Mouse (Mus musculus) kidney, adult 2 months (tissue): ENCODE measurements at regions not wholly inside any gene's neighbourhood (a gene's known extent, or its start where the extent isn't known, plus 50 kb on each side); places are given as distances from the start of the nearest gene placed in this dataset.
A peak's percentile ranks its signal among the peaks of the same experiment; 100 is the strongest.

Experiments used
- DNase-seq: peaks from one replicate; pipeline ENCODE4 v3.0.0; 2021
- H3K27ac ChIP-seq: fragments of 200-500 bp; 2 replicates; pipeline ENCODE4 v1.5.1; 2012; ENCODE audit warnings: low read depth, low read length, control low read depth, inconsistent platforms; ENCODE audit not compliant: insufficient read depth
- H3K27me3 ChIP-seq: fragments of 200-500 bp; replicated peaks from 2 replicates; pipeline ENCODE4 v1.6.1; 2012; ENCODE audit warnings: mild to moderate bottlenecking, moderate library complexity, low read length, inconsistent platforms; ENCODE audit not compliant: control insufficient read depth, insufficient read depth
- H3K36me3 ChIP-seq: fragments of 200-500 bp; 2 replicates; pipeline ENCODE4 v1.6.1; 2012; ENCODE audit warnings: mild to moderate bottlenecking, moderate library complexity, low read length, inconsistent platforms; ENCODE audit not compliant: control insufficient read depth, insufficient read depth
- H3K4me1 ChIP-seq: fragments of 200-500 bp; 2 replicates; pipeline ENCODE4 v1.6.1; 2011; ENCODE audit warnings: low read length; ENCODE audit not compliant: control insufficient read depth, insufficient read depth
- H3K4me3 ChIP-seq: fragments of 200-500 bp; 2 replicates; pipeline ENCODE4 v1.5.1; 2011; ENCODE audit warnings: mild to moderate bottlenecking, low read depth, low read length, control low read depth; ENCODE audit not compliant: insufficient read depth
- CTCF ChIP-seq: fragments of 200-500 bp; conservative IDR thresholded peaks from 2 replicates; pipeline ENCODE4 v1.5.1; 2011; ENCODE audit warnings: low read depth, mild to moderate bottlenecking, control low read depth, low read length, moderate library complexity, mixed read lengths; ENCODE audit not compliant: insufficient read depth, insufficient read length
- POLR2A ChIP-seq: fragments of 200-500 bp; IDR thresholded peaks from one replicate; pipeline ENCODE4 v1.6.1; 2011; ENCODE audit warnings: low read depth, low read length, control low read depth
- WGBS: fragments of 180-500 bp; shearing (Covaris S2); methylation state at CpG from one replicate; pipeline ENCODE4 v1.1.7; 2018; 5-methylcytosine and 5-hydroxymethylcytosine counted together

DNA sequence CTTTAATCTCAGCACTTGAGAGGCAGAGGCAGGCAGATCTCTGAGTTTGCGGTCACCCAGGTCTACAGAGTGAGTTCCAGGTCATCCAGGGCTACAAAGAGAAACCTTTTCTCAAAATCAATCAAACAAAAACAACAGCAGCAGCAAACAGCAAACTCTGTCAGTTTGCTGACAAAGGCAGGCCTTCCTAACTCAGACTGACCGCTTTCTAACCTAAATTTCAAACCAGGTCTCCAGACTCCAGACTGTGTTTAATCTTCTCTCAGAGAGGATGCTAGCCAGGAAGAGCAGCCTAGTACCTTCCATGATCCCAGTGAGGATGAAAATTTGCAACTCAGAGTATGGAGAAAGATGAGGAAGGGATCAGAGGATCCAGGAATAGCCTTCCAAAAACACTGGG, 185.7 kb upstream of the Cpeb2 start:
- H3K27me3 ChIP-seq: no peaks in the 10 kb centered on the region
- WGBS: 94% methylated on average over 2 of the region's 2 CpGs
- H3K4me3 ChIP-seq: no peak overlapping the region
- no peaks in the 10 kb centered on the region for H3K36me3 ChIP-seq
- no peak for DNase-seq
- H3K27ac ChIP-seq: no peak overlapping the region
- H3K4me1 ChIP-seq: peaks cover 5% of the 10 kb centered on the region; the same call in 1 of the 2 replicates
- TF ChIP-seq POLR2A: no peak
- no peak for TF ChIP-seq CTCF

DNA sequence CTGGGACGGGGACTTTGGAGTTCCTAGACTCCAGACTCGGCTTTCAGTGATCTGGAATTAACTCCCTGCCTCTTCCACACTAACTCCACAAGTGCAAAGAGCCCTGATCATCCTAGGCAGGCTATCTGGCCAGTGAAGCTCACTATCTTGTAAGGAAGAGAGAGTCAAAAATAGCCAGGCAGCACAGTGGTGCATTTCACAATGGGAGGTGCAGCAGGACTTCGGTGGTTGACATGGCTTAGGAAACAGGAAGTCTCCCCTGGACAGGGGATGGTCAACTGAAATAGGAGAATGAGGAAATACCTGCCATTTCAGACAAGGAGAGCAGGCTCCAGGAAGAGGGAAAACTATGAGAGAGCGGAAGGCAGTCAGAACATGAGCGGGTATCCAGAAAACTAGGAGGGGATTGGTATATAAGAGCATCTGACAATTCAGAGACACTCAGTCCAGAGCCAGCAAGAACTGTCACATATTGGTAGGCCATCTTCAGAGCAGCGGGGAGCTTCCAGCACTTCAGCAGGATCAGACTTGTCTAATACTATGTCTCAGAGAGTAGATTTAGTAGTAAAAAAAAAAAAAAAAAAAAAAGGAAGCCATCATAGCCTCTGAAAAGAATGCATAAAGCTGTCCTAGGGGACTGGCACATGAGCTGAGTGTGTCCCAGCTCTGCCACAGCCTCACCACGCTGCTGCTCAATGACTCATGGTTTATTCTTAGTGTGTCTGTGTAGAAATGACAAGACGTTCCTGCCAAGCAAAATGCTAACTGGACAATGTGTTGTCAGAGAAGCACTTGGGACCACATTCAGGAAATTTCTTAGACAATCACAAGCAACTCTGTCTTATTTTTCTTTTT, 184.5 kb upstream of the Cpeb2 start:
- Histone ChIP-seq H3K27ac (no peak overlapping the region), H3K4me3 (no peak overlapping the region), H3K27me3 (no peaks in the 10 kb centered on the region), H3K4me1 (peaks cover 9% of the 10 kb centered on the region; the same call in 1 of the 2 replicates), H3K36me3 (no peaks in the 10 kb centered on the region)
- no peak for TF ChIP-seq POLR2A
- TF ChIP-seq CTCF: no peak
- WGBS: 65% methylated on average over 8 of the region's 8 CpGs
- DNase-seq: no peak

DNA sequence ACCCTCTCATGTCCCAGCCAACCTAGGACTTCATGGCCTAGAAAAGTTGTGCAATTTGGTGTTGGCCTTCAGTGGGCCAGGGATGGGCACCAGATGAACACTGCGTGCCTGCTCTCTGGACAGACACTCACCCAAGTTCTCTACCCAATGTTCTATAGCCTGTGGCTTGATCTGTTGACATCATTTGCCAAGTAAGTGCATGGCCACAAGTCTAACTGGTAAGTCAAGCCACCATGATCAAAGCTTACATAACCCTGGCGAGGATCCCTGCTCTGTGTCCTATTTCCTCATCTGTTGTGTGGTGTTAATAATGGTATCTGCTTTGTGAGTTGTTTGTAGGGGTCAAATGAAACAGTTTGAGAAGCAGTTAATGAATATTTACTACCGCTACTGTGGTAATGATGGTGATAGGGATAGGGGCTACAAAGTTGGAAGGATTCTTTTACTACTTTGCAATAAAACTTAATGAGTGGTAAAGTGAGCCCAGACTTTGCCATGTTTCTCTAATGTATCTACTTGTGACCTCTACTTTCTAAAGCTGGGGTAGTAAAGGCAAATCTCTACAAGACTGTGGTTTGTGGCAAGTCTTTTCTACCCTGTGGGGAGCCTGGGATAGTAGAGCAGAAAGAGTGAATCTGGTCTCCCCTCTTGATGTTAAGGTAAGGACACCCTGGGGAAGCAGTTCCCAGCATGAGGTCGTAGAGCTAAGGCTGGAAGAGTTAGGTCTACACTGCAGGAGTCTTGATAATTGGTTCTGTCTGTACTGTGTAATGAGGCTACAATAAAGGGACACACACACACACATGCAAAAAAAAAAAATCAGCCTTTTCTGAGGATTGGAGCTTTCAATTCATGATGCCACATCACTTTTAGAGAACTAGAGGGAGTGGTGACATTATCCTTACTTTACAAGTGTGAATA, 183.3 kb upstream of the Cpeb2 start:
- no peaks in the 10 kb centered on the region for H3K36me3 ChIP-seq
- TF ChIP-seq POLR2A (no peak), CTCF (no peak)
- no peaks in the 10 kb centered on the region for H3K27me3 ChIP-seq
- H3K4me3 ChIP-seq: no peak overlapping the region
- DNase-seq: no peak
- H3K4me1 ChIP-seq: peaks cover 9% of the 10 kb centered on the region; the same call in 1 of the 2 replicates
- 78% methylated on average over 4 of the region's 4 CpGs for WGBS
- H3K27ac ChIP-seq: no peak overlapping the region

DNA sequence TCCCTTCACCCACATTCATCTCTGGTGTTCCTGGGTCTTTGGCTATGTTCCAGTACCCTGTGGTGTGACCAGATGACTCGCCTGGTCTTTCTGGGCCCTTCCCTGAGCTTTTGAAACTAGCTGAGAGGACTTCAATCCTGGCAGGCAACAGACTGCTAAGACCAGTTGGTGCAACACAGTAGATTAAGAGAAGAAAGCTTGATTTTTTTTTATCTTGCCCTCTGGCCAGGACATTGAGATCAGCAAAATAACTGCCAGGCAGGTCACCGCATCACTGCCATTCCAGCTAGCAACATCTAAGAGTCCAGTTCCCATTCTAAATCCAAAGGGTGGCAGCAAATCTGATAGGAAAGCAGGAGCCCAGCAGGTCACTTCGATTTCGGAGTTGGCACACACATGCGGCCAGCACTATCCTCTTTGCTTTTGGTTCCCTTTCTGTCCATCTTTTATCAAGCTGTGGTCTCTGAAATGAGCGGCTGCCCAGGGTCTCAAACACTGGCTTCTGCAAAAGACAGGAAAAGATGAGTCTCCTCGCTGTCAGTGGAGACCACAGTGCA, 181.9 kb upstream of the Cpeb2 start:
- no peak overlapping the region for H3K27ac ChIP-seq
- 78% methylated on average over 7 of the region's 7 CpGs for WGBS
- DNase-seq: peak; percentile 61
- no peaks in the 10 kb centered on the region for H3K36me3 ChIP-seq
- no peak overlapping the region for H3K4me3 ChIP-seq
- H3K27me3 ChIP-seq: no peaks in the 10 kb centered on the region
- peaks cover 9% of the 10 kb centered on the region; the same call in 1 of the 2 replicates for H3K4me1 ChIP-seq
- TF ChIP-seq POLR2A (no peak), CTCF (no peak)

DNA sequence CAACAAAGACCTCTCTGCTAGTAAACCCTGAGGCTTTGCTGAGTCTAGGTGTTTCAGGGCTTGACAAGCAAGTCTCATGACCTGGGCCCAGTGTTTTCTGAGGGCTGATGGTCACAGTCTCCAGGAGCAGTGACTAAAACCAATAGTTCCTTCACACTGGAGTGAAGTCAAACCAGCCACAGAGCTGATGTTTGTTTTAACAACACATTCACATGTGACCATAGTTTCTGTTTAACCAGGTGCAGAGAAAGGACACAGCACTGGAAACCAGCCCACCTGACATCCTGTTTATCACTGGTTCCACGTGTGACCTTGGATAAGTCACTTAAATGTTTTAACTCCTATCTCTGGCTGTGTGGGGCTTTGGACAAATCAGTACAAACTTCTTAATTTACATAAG, 180.3 kb upstream of the Cpeb2 start:
- TF ChIP-seq CTCF: no peak
- no peak for TF ChIP-seq POLR2A
- H3K27ac ChIP-seq: peak overlapping the region; percentile 89
- peaks cover 9% of the 10 kb centered on the region; the same call in 1 of the 2 replicates for H3K4me1 ChIP-seq
- DNase-seq: peak; percentile 77
- H3K36me3 ChIP-seq: no peaks in the 10 kb centered on the region
- 12% methylated on average over 1 of the region's 1 CpGs for WGBS
- no peak overlapping the region for H3K4me3 ChIP-seq
- H3K27me3 ChIP-seq: no peaks in the 10 kb centered on the region

DNA sequence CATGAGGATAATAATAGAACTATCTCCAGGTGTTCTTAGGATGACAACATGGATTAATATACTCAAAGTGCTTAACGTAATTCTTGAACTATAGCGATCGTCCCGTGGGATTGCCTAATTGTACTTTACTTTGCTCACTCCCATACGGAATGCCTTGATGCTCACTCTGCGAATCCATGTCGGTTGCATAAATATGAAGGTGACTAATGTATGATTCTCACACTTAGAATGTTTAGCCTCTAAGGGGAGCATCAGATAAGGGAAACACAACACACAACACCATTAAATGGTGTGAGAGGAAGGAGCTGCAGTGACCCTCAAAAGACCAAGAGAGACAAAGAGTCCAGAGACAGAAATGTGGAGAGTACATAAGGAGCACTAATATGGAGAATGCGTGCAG, 178.4 kb upstream of the Cpeb2 start:
- 93% methylated on average over 8 of the region's 8 CpGs for WGBS
- Histone ChIP-seq H3K36me3 (no peaks in the 10 kb centered on the region), H3K4me1 (peaks cover 9% of the 10 kb centered on the region; the same call in 1 of the 2 replicates), H3K4me3 (no peak overlapping the region), H3K27me3 (no peaks in the 10 kb centered on the region), H3K27ac (no peak overlapping the region)
- TF ChIP-seq CTCF: no peak
- TF ChIP-seq POLR2A: no peak
- DNase-seq: no peak

DNA sequence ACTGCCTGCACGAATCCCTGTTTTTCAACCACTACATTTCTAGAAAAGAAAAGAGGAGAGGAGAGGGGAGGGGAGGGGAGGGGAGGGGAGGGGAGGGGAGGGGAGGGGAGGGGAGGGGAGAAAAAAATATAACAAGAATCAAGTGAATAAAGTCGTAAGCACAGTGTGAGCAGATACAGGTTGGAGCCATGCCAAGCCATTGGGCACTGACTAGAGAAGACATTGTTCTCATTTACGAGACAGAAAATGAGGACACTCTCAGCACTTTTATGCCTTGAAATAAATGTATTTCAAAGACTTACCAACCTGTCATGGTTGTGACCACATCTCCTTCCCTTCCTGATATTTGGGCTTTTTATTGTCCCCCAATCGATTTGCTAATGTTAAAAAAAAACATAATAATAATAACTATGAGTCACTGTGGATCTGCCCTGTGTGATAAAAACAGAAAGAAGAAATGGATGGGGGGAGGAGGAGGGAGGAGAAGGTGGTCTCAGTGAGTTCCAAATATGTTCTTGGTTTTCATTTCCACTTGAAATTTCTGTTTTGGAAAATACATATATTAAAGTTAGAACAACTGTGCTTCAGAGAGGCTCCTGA, 177.8 kb upstream of the Cpeb2 start:
- no peak overlapping the region for H3K27ac ChIP-seq
- TF ChIP-seq POLR2A (no peak), CTCF (no peak)
- H3K36me3 ChIP-seq: no peaks in the 10 kb centered on the region
- no peak overlapping the region for H3K4me3 ChIP-seq
- no peak for DNase-seq
- H3K4me1 ChIP-seq: peaks cover 9% of the 10 kb centered on the region; the same call in 1 of the 2 replicates
- 57% methylated on average over 4 of the region's 4 CpGs for WGBS
- H3K27me3 ChIP-seq: no peaks in the 10 kb centered on the region
